Mouse (Mus musculus): ENCODE measurements around the gene Nck2. TPM values are rescaled to one million over a fixed set of nuclear protein-coding genes. Genes with fewer than 3 reads are reported as not detected.

Nck2 gene
- total RNA-seq, 2 experiments from 2014 or later, result 54.3 to 61.0 TPM

GRCm38 (mm10) chr1:43429924-43430876 is 14.2 kb upstream of the Nck2 start:
- no peak for DNase-seq (ENCODE audit: extremely low spot score in 1 of 2, low spot score in 1 of 2)

GRCm38 (mm10) chr1:43433853-43434252 is 10.5 kb upstream of the Nck2 start:
- DNase-seq (ENCODE audit: extremely low spot score in 1 of 2, low spot score in 1 of 2), result no peak

GRCm38 (mm10) chr1:43436554-43436953 is 7.8 kb upstream of the Nck2 start:
- DNase-seq (ENCODE audit: extremely low spot score in 1 of 2, low spot score in 1 of 2), result no peak

- no peak for DNase-seq (ENCODE audit: extremely low spot score in 1 of 2, low spot score in 1 of 2)
Observed at GRCm38 (mm10) chr1:43439261-43439660, 5.1 kb upstream of the Nck2 start.

- no peak for DNase-seq (ENCODE audit: extremely low spot score in 1 of 2, low spot score in 1 of 2)
Observed at GRCm38 (mm10) chr1:43442568-43442967, 1.8 kb upstream of the Nck2 start.

GRCm38 (mm10) chr1:43445170-43446088 is 1.1 kb downstream of the Nck2 start:
- DNase-seq (ENCODE audit: extremely low spot score in 1 of 2, low spot score in 1 of 2), result peak; percentile 57 to 69

- peak; percentile 37 to 46 for DNase-seq (ENCODE audit: extremely low spot score in 1 of 2, low spot score in 1 of 2)
Observed at GRCm38 (mm10) chr1:43446089-43446533, 1.7 kb downstream of the Nck2 start.

GRCm38 (mm10) chr1:43446731-43447601 is 2.6 kb downstream of the Nck2 start:
- DNase-seq (ENCODE audit: extremely low spot score in 1 of 2, low spot score in 1 of 2), result no peak

- no peak for DNase-seq (ENCODE audit: extremely low spot score in 1 of 2, low spot score in 1 of 2)
Observed at GRCm38 (mm10) chr1:43447602-43448287, 3.4 kb downstream of the Nck2 start.

- DNase-seq (ENCODE audit: extremely low spot score in 1 of 2, low spot score in 1 of 2), result no peak
Observed at GRCm38 (mm10) chr1:43450811-43451210, 6.4 kb downstream of the Nck2 start.

- DNase-seq (ENCODE audit: extremely low spot score in 1 of 2, low spot score in 1 of 2), result no peak
Observed at GRCm38 (mm10) chr1:43453683-43454082, 9.3 kb downstream of the Nck2 start.

GRCm38 (mm10) chr1:43454741-43455140 is 10.4 kb downstream of the Nck2 start:
- DNase-seq (ENCODE audit: extremely low spot score in 1 of 2, low spot score in 1 of 2), result no peak

GRCm38 (mm10) chr1:43455196-43455595 is 10.8 kb downstream of the Nck2 start:
- DNase-seq (ENCODE audit: extremely low spot score in 1 of 2, low spot score in 1 of 2), result no peak

- DNase-seq (ENCODE audit: extremely low spot score in 1 of 2, low spot score in 1 of 2), result no peak
Observed at GRCm38 (mm10) chr1:43457012-43457766, 12.8 kb downstream of the Nck2 start.

- DNase-seq (ENCODE audit: extremely low spot score in 1 of 2, low spot score in 1 of 2), result no peak
Observed at GRCm38 (mm10) chr1:43460468-43460867, 16.1 kb downstream of the Nck2 start.

GRCm38 (mm10) chr1:43462666-43463065 is 18.3 kb downstream of the Nck2 start:
- DNase-seq (ENCODE audit: extremely low spot score in 1 of 2, low spot score in 1 of 2), result no peak

GRCm38 (mm10) chr1:43463941-43464682 is 19.7 kb downstream of the Nck2 start:
- DNase-seq (ENCODE audit: extremely low spot score in 1 of 2, low spot score in 1 of 2), result no peak

- no peak for DNase-seq (ENCODE audit: extremely low spot score in 1 of 2, low spot score in 1 of 2)
Observed at GRCm38 (mm10) chr1:43464976-43465375, 20.6 kb downstream of the Nck2 start.

Data from layer of hippocampus, postnatal 25 days (tissue).